Mouse (Mus musculus): ENCODE measurements around the gene Gpr141.

DNA sequence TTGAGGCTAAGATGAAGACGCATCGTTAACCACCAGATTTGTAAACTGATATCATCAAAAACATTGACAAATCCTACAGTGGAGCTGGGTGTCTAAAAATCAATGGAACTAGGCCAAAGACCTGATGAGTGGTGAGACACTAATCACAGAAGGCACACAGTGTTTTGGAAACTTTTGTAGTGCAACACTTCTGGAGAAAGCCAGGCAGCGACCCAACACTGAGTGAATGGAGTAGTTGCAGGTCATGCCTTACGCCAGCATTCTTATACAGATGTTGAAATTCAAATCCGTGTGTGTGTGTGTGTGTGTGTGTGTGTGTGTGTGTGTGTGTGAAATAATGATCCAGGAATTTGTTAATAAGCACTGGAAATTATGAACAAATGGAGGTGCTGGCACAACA, 79.5 kb downstream of the Gpr141 start:
- TF ChIP-seq CTCF (IDR thresholded peaks at IDR 0.05; ENCODE audit: borderline replicate concordance, extremely low read depth, insufficient read depth, insufficient read length) (no peak), POLR2A (IDR thresholded peaks at IDR 0.05; ENCODE audit: borderline replicate concordance, extremely low read depth, insufficient read depth, insufficient read length, poor library complexity, severe bottlenecking) (no peak)

Measured in brain, embryonic 14.5 days (tissue).